Mouse (Mus musculus) heart, embryonic 16.5 days (tissue): ENCODE results near the gene Clock. TPM values are rescaled to one million over a fixed set of nuclear protein-coding genes. Genes with fewer than 3 reads are reported as not detected.

Source experiments
- ATAC-seq: fragments of 200-750 bp; cut with Nextera tagmentation; replicated peaks from 2 replicates; pipeline ENCODE4 v1.8.0; 2017; ENCODE audit warnings: moderate number of reproducible peaks; ENCODE audit not compliant: insufficient read depth, low FRiP score; ENCODE audit errors: extremely low read depth
- H3K27ac ChIP-seq: fragments of 300-500 bp; sonication (generic); 2 replicates; pipeline ENCODE4 v1.5.1; 2014; ENCODE audit warnings: mild to moderate bottlenecking, low read length, control low read depth, moderate library complexity
- H3K27me3 ChIP-seq: fragments of 300-500 bp; sonication (generic); 2 replicates; pipeline ENCODE4 v1.6.1; 2014; ENCODE audit warnings: low read length, mixed read lengths; ENCODE audit not compliant: control insufficient read depth, insufficient read depth
- H3K36me3 ChIP-seq: fragments of 300-500 bp; sonication (generic); 2 replicates; pipeline ENCODE4 v1.6.1; 2014; ENCODE audit not compliant: control insufficient read depth, insufficient read depth
- H3K4me1 ChIP-seq: fragments of 300-500 bp; sonication (generic); 2 replicates; pipeline ENCODE4 v1.6.1; 2014; ENCODE audit warnings: low read length, mixed read lengths; ENCODE audit not compliant: control insufficient read depth, insufficient read depth
- H3K4me2 ChIP-seq: fragments of 300-500 bp; sonication (generic); 2 replicates; pipeline ENCODE4 v1.6.1; 2014; ENCODE audit warnings: low read depth, mild to moderate bottlenecking, control low read depth, low read length
- H3K4me3 ChIP-seq: fragments of 300-500 bp; sonication (generic); 2 replicates; pipeline ENCODE4 v1.5.1; 2014; ENCODE audit warnings: mild to moderate bottlenecking, control low read depth, low read length
- H3K9ac ChIP-seq: fragments of 300-500 bp; sonication (generic); 2 replicates; pipeline ENCODE4 v1.6.1; 2014; ENCODE audit warnings: low read length, control low read depth
- H3K9me3 ChIP-seq: fragments of 300-500 bp; sonication (generic); replicated peaks from 2 replicates; pipeline ENCODE4 v1.6.1; 2016; ENCODE audit warnings: low read length; ENCODE audit not compliant: control insufficient read depth
- WGBS: fragments of 180-500 bp; shearing (Covaris S2); extraction: QIAGEN DNeasy Blood & Tissue Kit; methylation state at CpG from one replicate; pipeline ENCODE4 v1.1.7; 2014; 5-methylcytosine and 5-hydroxymethylcytosine counted together
- polyA plus RNA-seq: library from polyadenylated mRNA; unstranded; fragments of >200 nt; fragmentation: Nextera tagmentation; extraction: Ambion mirVana; gene quantifications from 2 replicates; pipeline ENCODE4 v1.2.1, GENCODE M21; 2015

Clock gene
- polyA plus RNA-seq, 1 experiment from 2014 or later = 9.8 TPM

- peaks cover 49% of the 10 kb centered on the region for H3K4me1 ChIP-seq
- no peak overlapping the region for H3K4me2 ChIP-seq
- no peaks in the 10 kb centered on the region for H3K27me3 ChIP-seq
- H3K9ac ChIP-seq = no peak overlapping the region
- peaks cover 5% of the 10 kb centered on the region; the same call in 1 of the 2 replicates for H3K36me3 ChIP-seq
- WGBS = 80% methylated on average over 4 of the region's 4 CpGs
- ATAC-seq = no peak
- H3K9me3 ChIP-seq = no peaks in the 10 kb centered on the region
- no peak overlapping the region for H3K4me3 ChIP-seq
- H3K27ac ChIP-seq = no peak overlapping the region
Measured at GRCm38 (mm10) chr5:76190609-76191008, 114.0 kb downstream of the Clock start.

GRCm38 (mm10) chr5:76187885-76188284 is 116.7 kb downstream of the Clock start:
- no peaks in the 10 kb centered on the region for H3K27me3 ChIP-seq
- H3K27ac ChIP-seq = no peak overlapping the region
- H3K4me1 ChIP-seq = peaks cover 46% of the 10 kb centered on the region
- peaks cover 2% of the 10 kb centered on the region; the same call in 1 of the 2 replicates for H3K36me3 ChIP-seq
- H3K4me2 ChIP-seq = peak overlapping the region; percentile 4; the same call in 1 of the 2 replicates
- H3K4me3 ChIP-seq = no peak overlapping the region
- no peaks in the 10 kb centered on the region for H3K9me3 ChIP-seq
- WGBS = 41% methylated on average over 5 of the region's 5 CpGs
- ATAC-seq = no peak
- no peak overlapping the region for H3K9ac ChIP-seq

GRCm38 (mm10) chr5:76184286-76185080 is 120.1 kb downstream of the Clock start:
- Histone ChIP-seq H3K9me3 (no peaks in the 10 kb centered on the region), H3K4me3 (peak overlapping the region; percentile 95), H3K4me2 (peak overlapping the region; percentile 94), H3K27ac (peak overlapping the region; percentile 96), H3K36me3 (no peaks in the 10 kb centered on the region), H3K4me1 (peaks cover 39% of the 10 kb centered on the region), H3K9ac (peak overlapping the region; percentile 96), H3K27me3 (no peaks in the 10 kb centered on the region)
- 2% methylated on average over 38 of the region's 38 CpGs for WGBS
- ATAC-seq = peak; percentile 89

- Histone ChIP-seq H3K4me2 (peak within 1 kb of the TSS; percentile 94), H3K27me3 (no peaks in the 10 kb centered on the region), H3K27ac (peak within 1 kb of the TSS; percentile 96), H3K9ac (peak within 1 kb of the TSS; percentile 96), H3K36me3 (no peaks in the 10 kb centered on the region), H3K9me3 (no peaks in the 10 kb centered on the region), H3K4me1 (peaks cover 32% of the 10 kb centered on the region), H3K4me3 (peak within 1 kb of the TSS; percentile 95)
- 0% methylated on average over 58 of the region's 62 CpGs for WGBS
- peak; percentile 96 for ATAC-seq
Measured at GRCm38 (mm10) chr5:76183750-76184261, 120.8 kb downstream of the Clock start, which contains the start of gene Tmem165. Gene Tmem165, plus strand, starts transcription at chr5:76183880.

- ATAC-seq = no peak; the same call in 1 of the 2 replicates
- peak overlapping the region; percentile 94 for H3K4me2 ChIP-seq
- peak overlapping the region; percentile 96 for H3K9ac ChIP-seq
- 42% methylated on average over 17 of the region's 17 CpGs for WGBS
- H3K27me3 ChIP-seq = no peaks in the 10 kb centered on the region
- H3K36me3 ChIP-seq = no peaks in the 10 kb centered on the region
- peaks cover 32% of the 10 kb centered on the region for H3K4me1 ChIP-seq
- H3K9me3 ChIP-seq = no peaks in the 10 kb centered on the region
- H3K27ac ChIP-seq = peak overlapping the region; percentile 96
- peak overlapping the region; percentile 95 for H3K4me3 ChIP-seq
Measured at GRCm38 (mm10) chr5:76183043-76183749, 121.4 kb downstream of the Clock start.

- 0 out of 2 replicates have a peak overlapping the region, but pooled peaks have one; percentile 11 for H3K27ac ChIP-seq
- ATAC-seq = no peak
- no peaks in the 10 kb centered on the region for H3K36me3 ChIP-seq
- H3K27me3 ChIP-seq = no peaks in the 10 kb centered on the region
- no peak overlapping the region for H3K9ac ChIP-seq
- H3K4me3 ChIP-seq = no peak overlapping the region
- H3K4me2 ChIP-seq = no peak overlapping the region
- H3K4me1 ChIP-seq = peaks cover 25% of the 10 kb centered on the region
- H3K9me3 ChIP-seq = no peaks in the 10 kb centered on the region
- WGBS = 43% methylated on average over 3 of the region's 3 CpGs
Measured at GRCm38 (mm10) chr5:76182326-76182725, 122.3 kb downstream of the Clock start.

- WGBS = 78% methylated on average over 5 of the region's 5 CpGs
- H3K9me3 ChIP-seq = no peaks in the 10 kb centered on the region
- peaks cover 18% of the 10 kb centered on the region for H3K4me1 ChIP-seq
- H3K27me3 ChIP-seq = no peaks in the 10 kb centered on the region
- H3K4me3 ChIP-seq = no peak overlapping the region
- no peak overlapping the region for H3K4me2 ChIP-seq
- H3K36me3 ChIP-seq = no peaks in the 10 kb centered on the region
- H3K9ac ChIP-seq = no peak overlapping the region
- H3K27ac ChIP-seq = no peak overlapping the region
- no peak for ATAC-seq
Measured at GRCm38 (mm10) chr5:76179791-76180190, 124.8 kb downstream of the Clock start.

GRCm38 (mm10) chr5:76179171-76179570 is 125.4 kb downstream of the Clock start:
- no peak overlapping the region for H3K27ac ChIP-seq
- H3K27me3 ChIP-seq = no peaks in the 10 kb centered on the region
- peaks cover 16% of the 10 kb centered on the region for H3K4me1 ChIP-seq
- WGBS = 91% methylated on average over 5 of the region's 5 CpGs
- H3K9ac ChIP-seq = no peak overlapping the region
- ATAC-seq = no peak
- H3K4me3 ChIP-seq = no peak overlapping the region
- no peaks in the 10 kb centered on the region for H3K36me3 ChIP-seq
- no peaks in the 10 kb centered on the region for H3K9me3 ChIP-seq
- H3K4me2 ChIP-seq = no peak overlapping the region

GRCm38 (mm10) chr5:76177664-76178063 is 126.9 kb downstream of the Clock start:
- ATAC-seq = no peak
- H3K9me3 ChIP-seq = no peaks in the 10 kb centered on the region
- no peaks in the 10 kb centered on the region for H3K27me3 ChIP-seq
- H3K4me3 ChIP-seq = no peak overlapping the region
- H3K4me1 ChIP-seq = peaks cover 13% of the 10 kb centered on the region
- no peaks in the 10 kb centered on the region for H3K36me3 ChIP-seq
- no peak overlapping the region for H3K27ac ChIP-seq
- H3K4me2 ChIP-seq = no peak overlapping the region
- no peak overlapping the region for H3K9ac ChIP-seq
- WGBS = 77% methylated on average over 7 of the region's 7 CpGs
